Mouse (Mus musculus): ENCODE data around the gene Fthl17e. TPM values are rescaled to one million over a fixed set of nuclear protein-coding genes. Genes with fewer than 3 reads are reported as not detected.
"Not testable (repeated sequence)": the region's sequence is repeated elsewhere in the genome, so short reads cannot be mapped to it uniquely, and the experiment has no call there.

The Fthl17e gene
- total RNA-seq (2021) = not detected

GRCm38 (mm10) chrX:9033193-9033592 lies at the start of gene Fthl17e:
Gene Fthl17e, plus strand, starts transcription at chrX:9033493.
- DNase-seq (ENCODE audit: extremely low spot score in 1 of 2, low spot score in 2 of 2); intact Hi-C loops (cut with DNase I): not testable (repeated sequence)

- intact Hi-C loops (cut with DNase I); DNase-seq (ENCODE audit: extremely low spot score in 1 of 2, low spot score in 2 of 2): not testable (repeated sequence)
Measured at GRCm38 (mm10) chrX:8986655-8987054, 46.6 kb upstream of the Fthl17e start, which contains the start of gene Fthl17d. Gene Fthl17d, minus strand, starts transcription at chrX:8986755.

- intact Hi-C loops (cut with DNase I) = no loop called here
- no peak for DNase-seq (ENCODE audit: extremely low spot score in 1 of 2, low spot score in 2 of 2)
Measured at GRCm38 (mm10) chrX:9016079-9016478, 17.2 kb upstream of the Fthl17e start.

- intact Hi-C loops (cut with DNase I) = no loop called here
- no peak for DNase-seq (ENCODE audit: extremely low spot score in 1 of 2, low spot score in 2 of 2)
Measured at GRCm38 (mm10) chrX:9019481-9019880, 13.8 kb upstream of the Fthl17e start.

- intact Hi-C loops (cut with DNase I); DNase-seq (ENCODE audit: extremely low spot score in 1 of 2, low spot score in 2 of 2): not testable (repeated sequence)
Measured at GRCm38 (mm10) chrX:9041611-9042010, 8.3 kb downstream of the Fthl17e start.

GRCm38 (mm10) chrX:9060952-9061351 lies 27.7 kb downstream of the Fthl17e start:
- DNase-seq (ENCODE audit: extremely low spot score in 1 of 2, low spot score in 2 of 2) = peak; percentile 68 to 86
- intact Hi-C loops (cut with DNase I) = not testable (repeated sequence)

- no peak for DNase-seq (ENCODE audit: extremely low spot score in 1 of 2, low spot score in 2 of 2)
- intact Hi-C loops (cut with DNase I) = no loop called here
Measured at GRCm38 (mm10) chrX:9062101-9062500, 28.8 kb downstream of the Fthl17e start.

- intact Hi-C loops (cut with DNase I); DNase-seq (ENCODE audit: extremely low spot score in 1 of 2, low spot score in 2 of 2): not testable (repeated sequence)
Measured at GRCm38 (mm10) chrX:9062715-9063114, 29.4 kb downstream of the Fthl17e start, which contains the start of gene Fthl17f. Gene Fthl17f, plus strand, starts transcription at chrX:9063015.

GRCm38 (mm10) chrX:9077699-9078098 lies 44.4 kb downstream of the Fthl17e start:
- DNase-seq (ENCODE audit: extremely low spot score in 1 of 2, low spot score in 2 of 2) = peak; percentile 27 to 77
- intact Hi-C loops (cut with DNase I) = not testable (repeated sequence)

Other genes with a start within 250 kb of the Fthl17e start
- not detected for gene Ssxb5, start 229.8 kb upstream of the Fthl17e start, total RNA-seq (2021)
- not detected for gene Gm6592, start 189.5 kb upstream of the Fthl17e start, total RNA-seq (2021)
- gene Gm5751, start 159.2 kb upstream of the Fthl17e start, total RNA-seq (2021) = not detected
- gene B630019K06Rik, start 141.1 kb upstream of the Fthl17e start, total RNA-seq (2021) = 10 to 100 TPM; 22.7 to 25.5 TPM
- not detected for gene Fthl17b, start 70.5 kb upstream of the Fthl17e start, total RNA-seq (2021)
- not detected for gene Fthl17c, start 56.9 kb upstream of the Fthl17e start, total RNA-seq (2021)
- gene Fthl17d, start 46.7 kb upstream of the Fthl17e start, total RNA-seq (2021) = not detected
- not detected for gene Fthl17f, start 29.5 kb downstream of the Fthl17e start, total RNA-seq (2021)
- gene 4930402K13Rik, start 71.1 kb downstream of the Fthl17e start, total RNA-seq (2021) = not detected
- 1 to 10 TPM; 6.3 to 8.0 TPM for gene Lancl3, start 166.4 kb downstream of the Fthl17e start, total RNA-seq (2021)
- not detected for gene Gm14862, start 223.4 kb downstream of the Fthl17e start, total RNA-seq (2021)
- 10 to 100 TPM; 12.7 to 13.6 TPM for gene Xk, start 239.3 kb downstream of the Fthl17e start, total RNA-seq (2021)

All from left cerebral cortex, postnatal 10 days (tissue).